Mouse (Mus musculus): ENCODE data around the gene Gm11032.

- TF ChIP-seq CTCF (IDR thresholded peaks at IDR 0.05; ENCODE audit: borderline replicate concordance, control insufficient read depth, extremely low read depth, insufficient read depth, low read length, poor library complexity), result peak; percentile 35; the same call in 1 of the 2 replicates
- 0 out of 2 replicates have a peak, but pooled peaks have one; percentile 23 for TF ChIP-seq POLR2A (IDR thresholded peaks at IDR 0.05; ENCODE audit: control insufficient read depth, extremely low read depth, insufficient read depth, low read length, poor library complexity)
These were observed 17.8 kb downstream of the Gm11032 start, which contains the start of gene Ascc2 for GRCm38 (mm10) chr11:4637534-4638234.
